Mouse (Mus musculus) thymus, adult 2 months (tissue): Measurements from ENCODE around the gene S100a1. TPM values are rescaled to one million over a fixed set of nuclear protein-coding genes. Genes with fewer than 3 reads are reported as not detected.

ENCODE experiments used
- DNase-seq: peaks from one replicate; pipeline ENCODE4 v3.0.0; 2021
- H3K27ac ChIP-seq: fragments of 200-500 bp; 2 replicates; pipeline ENCODE4 v1.5.1; 2012; ENCODE audit warnings: low read length, control low read depth; ENCODE audit not compliant: control insufficient read depth, insufficient read depth
- H3K27me3 ChIP-seq: fragments of 200-500 bp; 2 replicates; pipeline ENCODE4 v1.6.1; 2012; ENCODE audit warnings: mild to moderate bottlenecking, low read length, moderate library complexity, mixed read lengths; ENCODE audit not compliant: control insufficient read depth, insufficient read depth
- H3K36me3 ChIP-seq: fragments of 200-500 bp; 2 replicates; pipeline ENCODE4 v1.6.1; 2012; ENCODE audit warnings: mild to moderate bottlenecking, low read length, moderate library complexity; ENCODE audit not compliant: control insufficient read depth, insufficient read depth
- H3K4me1 ChIP-seq: fragments of 200-500 bp; replicated peaks from 2 replicates; pipeline ENCODE4 v1.6.1; 2012; ENCODE audit warnings: low read length; ENCODE audit not compliant: control insufficient read depth, insufficient read depth
- H3K4me3 ChIP-seq: fragments of 200-500 bp; 2 replicates; pipeline ENCODE4 v1.5.1; 2012; ENCODE audit warnings: mild to moderate bottlenecking, low read length, control low read depth, moderate library complexity; ENCODE audit not compliant: control insufficient read depth, insufficient read depth
- CTCF ChIP-seq: fragments of 200-500 bp; IDR thresholded peaks from 2 replicates; pipeline ENCODE4 v1.5.1; 2012; ENCODE audit warnings: mild to moderate bottlenecking, control low read depth, low read length, moderate library complexity, borderline replicate concordance; ENCODE audit not compliant: control insufficient read depth, poor library complexity, insufficient read depth; ENCODE audit errors: extremely low read depth
- POLR2A ChIP-seq: fragments of 200-500 bp; IDR thresholded peaks from 2 replicates; pipeline ENCODE4 v1.6.1; 2012; ENCODE audit warnings: mild to moderate bottlenecking, low read length, control low read depth, moderate library complexity; ENCODE audit not compliant: control insufficient read depth, poor library complexity, insufficient read depth; ENCODE audit errors: extremely low read depth
- WGBS: fragments of 180-500 bp; shearing (Covaris S2); methylation state at CpG from one replicate; pipeline ENCODE4 v1.1.7; 2018; 5-methylcytosine and 5-hydroxymethylcytosine counted together
- polyA plus RNA-seq: library from polyadenylated mRNA; depleted of rRNA; stranded (reverse); fragments of >200 nt; gene quantifications from 2 replicates; pipeline ENCODE4 v1.2.3, GENCODE M21; 2012

The S100a1 gene
- polyA plus RNA-seq, 1 experiment: 122 TPM

DNA sequence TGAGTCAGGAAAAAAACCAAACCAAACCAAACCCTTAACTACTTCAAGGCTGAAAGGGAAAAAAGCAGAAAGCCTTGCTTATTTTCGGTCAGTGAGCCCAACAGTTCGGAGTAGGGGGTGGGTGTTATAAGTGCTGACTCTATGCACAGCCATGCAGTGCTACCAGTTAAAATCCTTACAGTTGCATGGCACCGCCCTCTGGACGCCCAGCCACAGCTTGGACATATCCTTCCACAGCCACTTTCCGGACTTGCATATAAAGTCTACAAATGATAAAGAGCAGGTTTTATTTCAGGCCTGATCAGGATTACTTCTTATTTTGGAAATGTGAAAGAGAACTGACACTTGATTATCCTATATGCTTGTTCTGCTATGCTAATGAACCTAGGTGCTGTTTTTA is 9.0 kb downstream of the S100a1 start:
- no peak overlapping the region for H3K27ac ChIP-seq
- peaks cover 67% of the 10 kb centered on the region for H3K36me3 ChIP-seq
- no peaks in the 10 kb centered on the region for H3K27me3 ChIP-seq
- DNase-seq: no peak
- WGBS: 97% methylated on average over 5 of the region's 5 CpGs
- no peak for TF ChIP-seq CTCF
- TF ChIP-seq POLR2A: no peak
- H3K4me3 ChIP-seq: no peak overlapping the region
- no peaks in the 10 kb centered on the region for H3K4me1 ChIP-seq

- no peak overlapping the region for H3K4me3 ChIP-seq
- no peaks in the 10 kb centered on the region for H3K27me3 ChIP-seq
- H3K36me3 ChIP-seq: peaks cover 83% of the 10 kb centered on the region
- DNase-seq: no peak
- H3K4me1 ChIP-seq: no peaks in the 10 kb centered on the region
- H3K27ac ChIP-seq: no peak overlapping the region
- TF ChIP-seq POLR2A (no peak), CTCF (no peak)
- 95% methylated on average over 4 of the region's 4 CpGs for WGBS
Measured at GRCm38 (mm10) chr3:90503444-90503843, 10.7 kb downstream of the S100a1 start.

- Histone ChIP-seq H3K4me1 (no peaks in the 10 kb centered on the region), H3K36me3 (peaks cover 67% of the 10 kb centered on the region), H3K4me3 (no peak overlapping the region), H3K27ac (no peak overlapping the region), H3K27me3 (no peaks in the 10 kb centered on the region)
- TF ChIP-seq CTCF (no peak), POLR2A (no peak)
- no peak for DNase-seq
Measured at GRCm38 (mm10) chr3:90497597-90497996, 16.6 kb downstream of the S100a1 start.

- Histone ChIP-seq H3K36me3 (peaks cover 51% of the 10 kb centered on the region), H3K4me3 (no peak overlapping the region), H3K4me1 (no peaks in the 10 kb centered on the region), H3K27me3 (no peaks in the 10 kb centered on the region), H3K27ac (no peak overlapping the region)
- 97% methylated on average over 7 of the region's 7 CpGs for WGBS
- TF ChIP-seq CTCF (no peak), POLR2A (no peak)
- no peak for DNase-seq
Measured at GRCm38 (mm10) chr3:90495850-90496525, 18.2 kb downstream of the S100a1 start.

- WGBS: 90% methylated on average over 4 of the region's 4 CpGs
- H3K27me3 ChIP-seq: no peaks in the 10 kb centered on the region
- peaks cover 34% of the 10 kb centered on the region for H3K36me3 ChIP-seq
- H3K4me1 ChIP-seq: 0 out of 2 replicates have a peak, but pooled peaks cover 2% of the 10 kb centered on the region
- no peak for DNase-seq
- no peak for TF ChIP-seq POLR2A
- no peak for TF ChIP-seq CTCF
- no peak overlapping the region for H3K4me3 ChIP-seq
- H3K27ac ChIP-seq: no peak overlapping the region
Measured at GRCm38 (mm10) chr3:90493831-90494540, 20.2 kb downstream of the S100a1 start.

DNA sequence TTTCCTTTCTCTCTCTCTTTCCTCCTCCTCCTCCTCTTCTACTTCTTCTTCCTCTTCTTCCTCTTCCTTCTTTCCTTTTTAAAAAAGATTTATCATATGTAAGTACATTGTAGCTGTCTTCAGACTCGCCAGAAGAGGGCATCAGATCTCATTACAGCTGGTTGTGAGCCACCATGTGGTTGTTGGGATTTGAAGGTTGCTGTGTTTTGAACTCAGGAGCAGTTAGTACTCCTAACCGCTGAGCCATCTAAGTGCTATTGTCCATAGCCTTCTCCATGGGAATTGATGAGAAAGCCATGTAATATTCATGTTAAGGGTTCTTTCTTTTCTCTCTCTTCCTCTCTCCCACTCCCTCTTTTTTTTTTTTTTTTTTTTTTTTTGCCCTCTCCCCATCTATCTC is 22.8 kb downstream of the S100a1 start:
- H3K27me3 ChIP-seq: no peaks in the 10 kb centered on the region
- H3K36me3 ChIP-seq: peaks cover 27% of the 10 kb centered on the region
- TF ChIP-seq CTCF (no peak), POLR2A (no peak)
- H3K4me1 ChIP-seq: 0 out of 2 replicates have a peak, but pooled peaks cover 2% of the 10 kb centered on the region
- WGBS: 35% methylated on average over 2 of the region's 2 CpGs
- H3K4me3 ChIP-seq: no peak overlapping the region
- DNase-seq: peak; percentile 53
- no peak overlapping the region for H3K27ac ChIP-seq

DNA sequence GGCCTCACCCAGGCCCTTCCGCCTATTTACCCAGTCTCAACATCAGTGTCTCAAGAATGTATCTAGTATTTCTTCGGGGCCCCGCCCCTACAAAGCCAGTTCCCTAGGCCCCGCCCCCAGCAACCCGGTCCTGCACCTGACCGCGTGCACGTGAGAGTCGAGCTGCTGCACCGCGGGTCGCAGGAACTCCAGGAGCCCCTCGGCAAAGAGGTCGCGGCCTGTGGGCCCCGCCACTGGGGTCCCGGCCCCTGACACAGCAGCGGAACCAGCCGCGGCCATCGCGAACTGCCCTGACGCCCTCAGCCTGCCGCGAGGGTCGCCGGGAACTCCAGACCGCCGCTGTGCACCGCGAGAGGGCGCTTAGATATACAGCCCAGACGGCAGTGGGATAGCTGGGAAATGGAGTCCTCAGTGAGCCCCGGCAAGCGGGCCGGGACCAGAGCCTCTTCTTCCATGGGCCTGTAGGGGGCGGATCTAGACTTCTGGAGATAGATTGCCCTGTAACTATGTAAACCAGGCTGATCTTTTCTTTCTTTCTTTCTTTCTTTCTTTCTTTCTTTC is 23.4 kb downstream of the S100a1 start, which contains the start of gene Snapin:
Gene Snapin (minus strand): TSS at position 338 of the 561 bp plus-strand sequence.
- DNase-seq: peak; percentile 95
- Histone ChIP-seq H3K4me3 (peak within 1 kb of the TSS; percentile 94), H3K4me1 (0 out of 2 replicates have a peak, but pooled peaks cover 2% of the 10 kb centered on the region), H3K27me3 (no peaks in the 10 kb centered on the region), H3K27ac (no peak within 1 kb of the TSS), H3K36me3 (peaks cover 28% of the 10 kb centered on the region)
- TF ChIP-seq POLR2A (peak; percentile 62), CTCF (peak; percentile 91)
- under 1% methylated on average over 37 of the region's 37 CpGs for WGBS
